Mouse (Mus musculus) neural tube, embryonic 12.5 days (tissue): Measurements from ENCODE around the gene Zc2hc1b. TPM values are rescaled to one million over a fixed set of nuclear protein-coding genes. Genes with fewer than 3 reads are reported as not detected.

Source experiments
- ATAC-seq: fragments of 200-750 bp; cut with Nextera tagmentation; 2 replicates; pipeline ENCODE4 v1.8.0; 2017; ENCODE audit warnings: low read depth, mild to moderate bottlenecking, moderate TSS enrichment, moderate library complexity; ENCODE audit not compliant: low FRiP score
- H3K27ac ChIP-seq: fragments of 300-500 bp; sonication (generic); 2 replicates; pipeline ENCODE4 v1.5.1; 2016
- H3K27me3 ChIP-seq: fragments of 300-500 bp; sonication (generic); replicated peaks from 2 replicates; pipeline ENCODE4 v1.6.1; 2016; ENCODE audit warnings: mild to moderate bottlenecking
- H3K36me3 ChIP-seq: fragments of 300-500 bp; sonication (generic); 2 replicates; pipeline ENCODE4 v1.6.1; 2016; ENCODE audit warnings: mild to moderate bottlenecking
- H3K4me1 ChIP-seq: fragments of 300-500 bp; sonication (generic); 2 replicates; pipeline ENCODE4 v1.6.1; 2016
- H3K4me2 ChIP-seq: fragments of 300-500 bp; sonication (generic); replicated peaks from 2 replicates; pipeline ENCODE4 v1.6.1; 2016; ENCODE audit warnings: mild to moderate bottlenecking
- H3K4me3 ChIP-seq: fragments of 300-500 bp; sonication (generic); 2 replicates; pipeline ENCODE4 v1.5.1; 2016
- H3K9ac ChIP-seq: fragments of 300-500 bp; sonication (generic); 2 replicates; pipeline ENCODE4 v1.6.1; 2016; ENCODE audit warnings: mild to moderate bottlenecking
- H3K9me3 ChIP-seq: fragments of 300-500 bp; sonication (generic); 2 replicates; pipeline ENCODE4 v1.6.1; 2016; ENCODE audit warnings: mild to moderate bottlenecking
- WGBS: fragments of 180-500 bp; shearing (Covaris S2); methylation state at CpG from one replicate; pipeline ENCODE4 v1.1.7; 2016; 5-methylcytosine and 5-hydroxymethylcytosine counted together
- polyA plus RNA-seq: library from polyadenylated mRNA; unstranded; fragments of >200 nt; fragmentation: Nextera tagmentation; extraction: Ambion mirVana; gene quantifications from 2 replicates; pipeline ENCODE4 v1.2.1, GENCODE M21; 2016

Zc2hc1b gene
- polyA plus RNA-seq, 1 experiment from 2014 or later: not detected

- no peak overlapping the region for H3K4me3 ChIP-seq
- no peak overlapping the region for H3K9ac ChIP-seq
- peaks cover 9% of the 10 kb centered on the region; the same call in 1 of the 2 replicates for H3K4me1 ChIP-seq
- no peak overlapping the region for H3K4me2 ChIP-seq
- H3K27ac ChIP-seq: no peak overlapping the region
- H3K27me3 ChIP-seq: no peaks in the 10 kb centered on the region
- ATAC-seq: no peak
- H3K36me3 ChIP-seq: no peaks in the 10 kb centered on the region
- 95% methylated on average over 5 of the region's 5 CpGs for WGBS
- 0 out of 2 replicates have a peak, but pooled peaks cover 4% of the 10 kb centered on the region for H3K9me3 ChIP-seq
Observed at GRCm38 (mm10) chr10:13168461-13168860, 9.4 kb downstream of the Zc2hc1b start.

- no peaks in the 10 kb centered on the region for H3K4me1 ChIP-seq
- H3K9me3 ChIP-seq: 0 out of 2 replicates have a peak, but pooled peaks cover 4% of the 10 kb centered on the region
- no peak overlapping the region for H3K27ac ChIP-seq
- H3K9ac ChIP-seq: no peak overlapping the region
- H3K4me2 ChIP-seq: no peak overlapping the region
- no peak for ATAC-seq
- H3K36me3 ChIP-seq: no peaks in the 10 kb centered on the region
- 91% methylated on average over 4 of the region's 4 CpGs for WGBS
- no peak overlapping the region for H3K4me3 ChIP-seq
- H3K27me3 ChIP-seq: no peaks in the 10 kb centered on the region
Observed at GRCm38 (mm10) chr10:13162031-13162430, 15.8 kb downstream of the Zc2hc1b start.

GRCm38 (mm10) chr10:13160913-13161312, 16.9 kb downstream of the Zc2hc1b start:
- 93% methylated on average over 4 of the region's 4 CpGs for WGBS
- Histone ChIP-seq H3K27ac (no peak overlapping the region), H3K9ac (no peak overlapping the region), H3K27me3 (no peaks in the 10 kb centered on the region), H3K4me2 (no peak overlapping the region), H3K4me3 (no peak overlapping the region), H3K9me3 (0 out of 2 replicates have a peak, but pooled peaks cover 4% of the 10 kb centered on the region), H3K4me1 (no peaks in the 10 kb centered on the region), H3K36me3 (no peaks in the 10 kb centered on the region)
- no peak for ATAC-seq

GRCm38 (mm10) chr10:13155377-13155776, 22.4 kb downstream of the Zc2hc1b start:
- Histone ChIP-seq H3K27ac (no peak overlapping the region), H3K36me3 (no peaks in the 10 kb centered on the region), H3K9ac (no peak overlapping the region), H3K9me3 (no peaks in the 10 kb centered on the region), H3K27me3 (no peaks in the 10 kb centered on the region), H3K4me3 (no peak overlapping the region), H3K4me1 (no peaks in the 10 kb centered on the region), H3K4me2 (no peak overlapping the region)
- WGBS: 85% methylated on average over 5 of the region's 5 CpGs
- no peak for ATAC-seq

GRCm38 (mm10) chr10:13152811-13153364, 24.9 kb downstream of the Zc2hc1b start:
- H3K9me3 ChIP-seq: no peaks in the 10 kb centered on the region
- no peak overlapping the region for H3K4me2 ChIP-seq
- no peaks in the 10 kb centered on the region for H3K27me3 ChIP-seq
- no peak overlapping the region for H3K9ac ChIP-seq
- H3K27ac ChIP-seq: no peak overlapping the region
- H3K4me3 ChIP-seq: no peak overlapping the region
- ATAC-seq: no peak
- WGBS: 77% methylated on average over 4 of the region's 4 CpGs
- no peaks in the 10 kb centered on the region for H3K36me3 ChIP-seq
- no peaks in the 10 kb centered on the region for H3K4me1 ChIP-seq

- Histone ChIP-seq H3K27me3 (no peaks in the 10 kb centered on the region), H3K4me1 (no peaks in the 10 kb centered on the region), H3K27ac (no peak overlapping the region), H3K36me3 (no peaks in the 10 kb centered on the region), H3K4me2 (no peak overlapping the region), H3K9ac (no peak overlapping the region), H3K4me3 (no peak overlapping the region), H3K9me3 (no peaks in the 10 kb centered on the region)
- 85% methylated on average over 5 of the region's 5 CpGs for WGBS
- ATAC-seq: no peak
Observed at GRCm38 (mm10) chr10:13151353-13151752, 26.5 kb downstream of the Zc2hc1b start.

GRCm38 (mm10) chr10:13150435-13150834, 27.4 kb downstream of the Zc2hc1b start:
- Histone ChIP-seq H3K36me3 (no peaks in the 10 kb centered on the region), H3K27ac (no peak overlapping the region), H3K9me3 (no peaks in the 10 kb centered on the region), H3K27me3 (no peaks in the 10 kb centered on the region), H3K4me1 (no peaks in the 10 kb centered on the region), H3K4me3 (no peak overlapping the region), H3K9ac (no peak overlapping the region), H3K4me2 (no peak overlapping the region)
- WGBS: 76% methylated on average over 3 of the region's 3 CpGs
- ATAC-seq: no peak

- Histone ChIP-seq H3K4me2 (no peak overlapping the region), H3K27ac (no peak overlapping the region), H3K27me3 (no peaks in the 10 kb centered on the region), H3K36me3 (no peaks in the 10 kb centered on the region), H3K4me3 (no peak overlapping the region), H3K4me1 (no peaks in the 10 kb centered on the region), H3K9me3 (no peaks in the 10 kb centered on the region), H3K9ac (no peak overlapping the region)
- ATAC-seq: no peak
- WGBS: 92% methylated on average over 2 of the region's 2 CpGs
Observed at GRCm38 (mm10) chr10:13140434-13140833, 37.4 kb downstream of the Zc2hc1b start.

- Histone ChIP-seq H3K9ac (no peak overlapping the region), H3K27me3 (no peaks in the 10 kb centered on the region), H3K9me3 (no peaks in the 10 kb centered on the region), H3K27ac (no peak overlapping the region), H3K4me1 (no peaks in the 10 kb centered on the region), H3K4me2 (no peak overlapping the region), H3K4me3 (no peak overlapping the region), H3K36me3 (no peaks in the 10 kb centered on the region)
- 92% methylated on average over 6 of the region's 6 CpGs for WGBS
- ATAC-seq: no peak
Observed at GRCm38 (mm10) chr10:13137906-13138305, 39.9 kb downstream of the Zc2hc1b start.

- H3K36me3 ChIP-seq: no peaks in the 10 kb centered on the region
- no peaks in the 10 kb centered on the region for H3K4me1 ChIP-seq
- H3K9ac ChIP-seq: no peak overlapping the region
- no peak for ATAC-seq
- no peak overlapping the region for H3K4me3 ChIP-seq
- H3K27me3 ChIP-seq: no peaks in the 10 kb centered on the region
- H3K27ac ChIP-seq: no peak overlapping the region
- no peak overlapping the region for H3K4me2 ChIP-seq
- 89% methylated on average over 7 of the region's 7 CpGs for WGBS
- H3K9me3 ChIP-seq: no peaks in the 10 kb centered on the region
Observed at GRCm38 (mm10) chr10:13135751-13136150, 42.1 kb downstream of the Zc2hc1b start.

- no peak for ATAC-seq
- 95% methylated on average over 7 of the region's 7 CpGs for WGBS
- H3K36me3 ChIP-seq: no peaks in the 10 kb centered on the region
Observed at GRCm38 (mm10) chr10:13135276-13135675, 42.5 kb downstream of the Zc2hc1b start.

GRCm38 (mm10) chr10:13133850-13134249, 44.0 kb downstream of the Zc2hc1b start:
- no peak for ATAC-seq
- 90% methylated on average over 4 of the region's 4 CpGs for WGBS

More at GRCm38 (mm10) chr10:13135276-13135675, 42.5 kb downstream of the Zc2hc1b start:
- Histone ChIP-seq H3K4me3 (no peak overlapping the region), H3K4me1 (no peaks in the 10 kb centered on the region), H3K9ac (no peak overlapping the region), H3K4me2 (no peak overlapping the region), H3K27ac (no peak overlapping the region), H3K9me3 (no peaks in the 10 kb centered on the region), H3K27me3 (no peaks in the 10 kb centered on the region)

GRCm38 (mm10) chr10:13127946-13128345, 49.9 kb downstream of the Zc2hc1b start:
- H3K27me3 ChIP-seq: no peaks in the 10 kb centered on the region
- H3K27ac ChIP-seq: no peak overlapping the region
- no peaks in the 10 kb centered on the region for H3K4me1 ChIP-seq
- H3K36me3 ChIP-seq: peaks cover 26% of the 10 kb centered on the region
- ATAC-seq: no peak
- no peak overlapping the region for H3K4me3 ChIP-seq
- H3K4me2 ChIP-seq: no peak overlapping the region
- 96% methylated on average over 7 of the region's 7 CpGs for WGBS
- no peak overlapping the region for H3K9ac ChIP-seq
- no peaks in the 10 kb centered on the region for H3K9me3 ChIP-seq

More at GRCm38 (mm10) chr10:13133850-13134249, 44.0 kb downstream of the Zc2hc1b start:
- Histone ChIP-seq H3K4me2 (no peak overlapping the region), H3K27ac (no peak overlapping the region), H3K4me3 (no peak overlapping the region), H3K9ac (no peak overlapping the region), H3K4me1 (no peaks in the 10 kb centered on the region), H3K36me3 (no peaks in the 10 kb centered on the region), H3K9me3 (no peaks in the 10 kb centered on the region), H3K27me3 (no peaks in the 10 kb centered on the region)
